Mouse (Mus musculus) Muller cell, postnatal 12 days (primary cell): ENCODE data around the gene Chchd3.

Experiments
- DNase-seq: peaks from one replicate; pipeline ENCODE4 v3.0.0-alpha.2; 2015; ENCODE audit errors: inconsistent ontology term

Gene Chchd3

GRCm38 (mm10) chr6:32936365-32936764, 123.7 kb downstream of the Chchd3 start:
- DNase-seq, result peak; percentile 74

- peak; percentile 60 for DNase-seq
Measured at GRCm38 (mm10) chr6:32935576-32935975, 124.5 kb downstream of the Chchd3 start.

- DNase-seq, result peak; percentile 41
Measured at GRCm38 (mm10) chr6:32931106-32931770, 128.8 kb downstream of the Chchd3 start.

GRCm38 (mm10) chr6:32922391-32922790, 137.7 kb downstream of the Chchd3 start:
- DNase-seq, result no peak

GRCm38 (mm10) chr6:32920091-32920490, 140.0 kb downstream of the Chchd3 start:
- DNase-seq, result no peak

GRCm38 (mm10) chr6:32910692-32911091, 149.4 kb downstream of the Chchd3 start:
- DNase-seq, result no peak

GRCm38 (mm10) chr6:32899061-32899460, 161.0 kb downstream of the Chchd3 start:
- DNase-seq, result no peak

GRCm38 (mm10) chr6:32894100-32894499, 166.0 kb downstream of the Chchd3 start:
- no peak for DNase-seq

- no peak for DNase-seq
Measured at GRCm38 (mm10) chr6:32890726-32891125, 169.3 kb downstream of the Chchd3 start.

- DNase-seq, result no peak
Measured at GRCm38 (mm10) chr6:32888894-32889529, 171.0 kb downstream of the Chchd3 start.

GRCm38 (mm10) chr6:32878586-32878985, 181.5 kb downstream of the Chchd3 start:
- no peak for DNase-seq

- no peak for DNase-seq
Measured at GRCm38 (mm10) chr6:32874176-32874575, 185.9 kb downstream of the Chchd3 start.

- DNase-seq, result no peak
Measured at GRCm38 (mm10) chr6:32872805-32873204, 187.3 kb downstream of the Chchd3 start.

GRCm38 (mm10) chr6:32850960-32851359, 209.1 kb downstream of the Chchd3 start:
- DNase-seq, result no peak

- no peak for DNase-seq
Measured at GRCm38 (mm10) chr6:32848974-32849373, 211.1 kb downstream of the Chchd3 start.

GRCm38 (mm10) chr6:32845463-32845862, 214.6 kb downstream of the Chchd3 start:
- no peak for DNase-seq

GRCm38 (mm10) chr6:32837939-32838301, 222.1 kb downstream of the Chchd3 start:
- DNase-seq, result peak; percentile 6

- DNase-seq, result no peak
Measured at GRCm38 (mm10) chr6:32837165-32837938, 222.7 kb downstream of the Chchd3 start.

- DNase-seq, result no peak
Measured at GRCm38 (mm10) chr6:32823856-32824620, 236.0 kb downstream of the Chchd3 start.

- no peak for DNase-seq
Measured at GRCm38 (mm10) chr6:32818961-32819360, 241.1 kb downstream of the Chchd3 start.

- DNase-seq, result no peak
Measured at GRCm38 (mm10) chr6:32808796-32809195, 251.3 kb downstream of the Chchd3 start.

- no peak for DNase-seq
Measured at GRCm38 (mm10) chr6:32807771-32808170, 252.3 kb downstream of the Chchd3 start.
